Mouse (Mus musculus) embryo, embryonic 11 days (tissue): ENCODE data around the gene Ccr5.

ENCODE experiments used
- DNase-seq: peaks from one replicate; pipeline ENCODE4 v3.0.0-alpha.2; 2015

The Ccr5 gene

DNA sequence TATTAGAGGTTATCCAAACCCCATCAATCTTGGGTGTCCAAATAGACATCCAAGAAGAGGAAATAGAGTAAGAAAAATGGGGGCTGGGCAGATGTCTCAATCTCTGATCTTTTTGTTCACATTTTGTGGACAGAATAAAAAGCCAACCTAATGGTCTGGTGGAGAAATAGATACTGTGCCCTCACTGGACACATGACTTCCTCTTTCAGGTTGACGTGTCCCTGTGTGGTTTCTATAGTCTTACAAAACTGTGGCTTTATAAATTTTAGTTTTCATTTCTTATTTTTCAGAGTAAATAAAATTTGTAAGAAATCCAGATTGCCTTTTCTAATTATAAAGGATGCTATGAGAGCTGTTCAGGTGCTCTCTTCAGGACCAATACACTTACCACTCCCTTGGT lies 22.3 kb downstream of the Ccr5 start:
- no peak for DNase-seq

DNA sequence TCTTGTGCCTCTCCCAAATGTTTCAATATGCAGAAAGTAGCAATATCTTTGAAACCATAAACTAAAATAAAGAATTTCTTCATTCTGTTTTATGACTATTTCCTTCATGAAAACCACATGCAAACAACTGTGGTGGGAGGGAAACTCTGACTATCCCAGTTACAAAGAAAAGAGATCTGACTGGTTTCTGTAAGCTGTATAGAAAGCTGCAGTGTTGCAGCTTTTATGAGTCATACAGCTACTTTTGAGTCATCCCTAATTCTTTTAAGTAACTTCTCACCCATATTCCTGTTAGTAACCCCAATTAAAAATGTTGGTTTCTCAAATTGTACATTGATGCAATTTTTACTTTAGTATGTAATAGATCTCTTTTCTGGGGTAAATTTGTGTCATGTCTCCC lies 25.0 kb downstream of the Ccr5 start:
- no peak for DNase-seq
